Mouse (Mus musculus) ES-Bruce4 (cell line): ENCODE results near the gene Dnah8. TPM values are rescaled to one million over a fixed set of nuclear protein-coding genes. Genes with fewer than 3 reads are reported as not detected.
A peak's percentile ranks its signal among the peaks of the same experiment; 100 is the strongest.

ENCODE experiments used
- H3K27ac ChIP-seq: 2 replicates; pipeline ENCODE4 v1.5.1; 2012; ENCODE audit warnings: low read length, inconsistent platforms; ENCODE audit not compliant: insufficient read depth
- H3K27me3 ChIP-seq: 2 replicates; pipeline ENCODE4 v1.6.1; 2012; ENCODE audit warnings: mild to moderate bottlenecking, low read length, inconsistent platforms; ENCODE audit not compliant: control insufficient read depth, poor library complexity, insufficient read depth, severe bottlenecking
- H3K36me3 ChIP-seq: 2 replicates; pipeline ENCODE4 v1.6.1; 2012; ENCODE audit warnings: inconsistent platforms, mild to moderate bottlenecking, low read length, moderate library complexity; ENCODE audit not compliant: control insufficient read depth, poor library complexity, insufficient read depth, severe bottlenecking
- H3K4me1 ChIP-seq: one replicate; pipeline ENCODE4 v1.8.1; 2011; ENCODE audit warnings: low read length; ENCODE audit not compliant: control insufficient read depth, insufficient read depth
- H3K4me3 ChIP-seq: 2 replicates; pipeline ENCODE4 v1.5.1; 2011; ENCODE audit warnings: low read depth, mild to moderate bottlenecking, low read length
- H3K9ac ChIP-seq: 2 replicates; pipeline ENCODE4 v1.6.1; 2012; ENCODE audit warnings: low read depth, mild to moderate bottlenecking, inconsistent platforms; ENCODE audit not compliant: poor library complexity, severe bottlenecking
- H3K9me3 ChIP-seq: replicated peaks from 2 replicates; pipeline ENCODE4 v1.6.1; 2012; ENCODE audit warnings: mild to moderate bottlenecking, low read length, inconsistent platforms; ENCODE audit not compliant: control insufficient read depth, poor library complexity, insufficient read depth, severe bottlenecking
- CTCF ChIP-seq: IDR thresholded peaks from one replicate; pipeline ENCODE4 v1.8.1; 2011; ENCODE audit warnings: low read depth, low read length
- EP300 ChIP-seq: IDR thresholded peaks from 2 replicates; pipeline ENCODE4 v1.6.1; 2011; ENCODE audit warnings: low read depth, low read length; ENCODE audit not compliant: insufficient read depth
- POLR2A ChIP-seq: IDR thresholded peaks from one replicate; pipeline ENCODE4 v1.8.1; 2011; ENCODE audit warnings: low read length; ENCODE audit not compliant: insufficient read depth
- polyA plus RNA-seq: library from polyadenylated mRNA; stranded (reverse); fragments of >200 nt; gene quantifications from 2 replicates; pipeline ENCODE4 v1.2.4, GENCODE M21; 2011; ENCODE audit warnings: low read depth; ENCODE audit not compliant: missing spikeins, insufficient read depth, insufficient read length

The Dnah8 gene
- polyA plus RNA-seq, 1 experiment, result 25.8 TPM

DNA sequence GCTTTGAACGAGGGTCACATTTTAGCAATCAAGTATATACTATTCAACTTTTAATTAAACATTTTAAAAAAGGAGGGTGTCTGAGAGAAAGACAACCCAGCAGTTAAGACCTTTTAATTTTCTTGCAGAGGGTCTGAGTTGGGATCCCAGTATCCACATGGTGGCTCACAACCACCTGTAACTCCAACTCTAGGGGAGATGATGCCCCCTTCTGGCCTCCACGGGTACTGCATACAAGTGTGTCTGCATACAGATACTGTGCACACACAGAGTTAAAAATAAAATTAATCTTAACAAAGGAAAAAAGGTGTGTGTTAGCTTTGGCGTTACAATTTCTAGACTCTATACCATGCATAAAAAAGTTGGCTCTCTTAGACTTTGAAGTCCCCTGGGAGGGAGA, 90.6 kb downstream of the Dnah8 start:
- Histone ChIP-seq H3K27me3 (no peaks in the 10 kb centered on the region), H3K4me1 (no peaks in the 10 kb centered on the region), H3K4me3 (no peak overlapping the region), H3K27ac (no peak overlapping the region), H3K9me3 (no peaks in the 10 kb centered on the region), H3K9ac (no peak overlapping the region), H3K36me3 (no peaks in the 10 kb centered on the region)
- TF ChIP-seq CTCF, result peak; percentile 70
- no peak for TF ChIP-seq POLR2A
- TF ChIP-seq EP300, result no peak

DNA sequence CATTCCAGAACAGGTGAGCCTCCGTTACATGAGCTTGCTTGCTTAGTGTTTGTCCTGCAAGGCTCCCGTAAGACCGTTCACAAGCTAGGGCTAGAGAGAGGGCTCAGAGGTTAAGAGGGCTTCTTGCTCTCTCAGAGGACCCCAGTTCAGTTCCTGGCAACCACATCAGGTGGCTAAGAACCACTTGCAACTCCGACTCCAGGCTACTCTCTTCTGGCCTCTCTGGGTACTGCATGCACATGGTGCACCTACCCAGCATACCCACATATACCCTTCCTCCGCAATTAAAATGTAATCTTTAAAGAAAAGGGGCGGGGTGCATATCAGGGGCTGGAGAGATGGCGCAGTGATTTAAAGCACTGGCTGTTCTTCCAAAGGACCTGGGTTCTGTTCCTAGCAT, 94.0 kb downstream of the Dnah8 start:
- H3K9ac ChIP-seq, result no peak overlapping the region
- H3K4me1 ChIP-seq, result no peaks in the 10 kb centered on the region
- H3K27ac ChIP-seq, result no peak overlapping the region
- no peak overlapping the region for H3K4me3 ChIP-seq
- H3K9me3 ChIP-seq, result no peaks in the 10 kb centered on the region
- H3K36me3 ChIP-seq, result no peaks in the 10 kb centered on the region
- no peaks in the 10 kb centered on the region for H3K27me3 ChIP-seq
- no peak for TF ChIP-seq POLR2A

DNA sequence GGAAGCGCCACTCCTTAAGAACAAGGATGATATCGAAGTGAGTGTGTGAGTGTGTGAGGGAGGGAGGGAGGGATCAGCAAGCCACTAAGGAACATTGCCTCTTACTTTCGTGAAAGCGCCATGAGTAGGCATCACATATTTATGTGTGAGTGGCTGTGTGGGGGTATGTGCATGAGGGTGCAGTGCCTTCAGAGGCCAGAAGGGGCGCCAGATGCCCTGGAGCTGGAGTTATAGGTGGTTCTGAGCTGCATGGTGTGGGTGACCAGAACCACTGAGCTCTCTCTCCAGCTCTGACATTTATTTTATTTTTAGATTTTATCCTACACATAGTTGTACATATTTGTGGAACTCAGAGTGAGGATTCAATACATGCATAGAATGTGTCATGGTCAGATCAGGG, 94.9 kb downstream of the Dnah8 start:
- no peak overlapping the region for H3K4me3 ChIP-seq
- no peak overlapping the region for H3K9ac ChIP-seq
- H3K4me1 ChIP-seq, result no peaks in the 10 kb centered on the region
- peak; percentile 42 for TF ChIP-seq CTCF
- no peak for TF ChIP-seq POLR2A
- no peak for TF ChIP-seq EP300
- H3K27me3 ChIP-seq, result no peaks in the 10 kb centered on the region
- H3K9me3 ChIP-seq, result no peaks in the 10 kb centered on the region
- H3K27ac ChIP-seq, result no peak overlapping the region
- no peaks in the 10 kb centered on the region for H3K36me3 ChIP-seq

DNA sequence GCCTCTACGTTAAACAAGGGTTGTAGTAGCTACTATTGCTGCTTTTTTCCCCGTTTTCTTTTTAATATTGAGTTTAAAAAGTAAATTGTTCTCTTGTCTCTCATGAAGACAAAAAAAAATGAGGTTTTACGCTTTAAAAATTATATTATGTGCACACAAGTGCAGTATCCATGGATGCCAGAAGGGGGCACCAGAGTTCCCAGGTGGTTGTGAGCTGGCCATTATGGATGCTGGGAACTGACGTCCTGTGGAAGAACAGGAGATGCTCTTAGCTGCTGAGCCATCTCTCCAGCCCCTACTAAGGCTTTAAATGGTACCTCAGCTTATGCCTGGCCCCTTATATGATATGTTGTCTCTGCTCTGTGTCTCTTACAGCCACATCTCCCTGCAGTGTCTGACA, 103.6 kb downstream of the Dnah8 start:
- H3K4me1 ChIP-seq, result no peaks in the 10 kb centered on the region
- no peaks in the 10 kb centered on the region for H3K36me3 ChIP-seq
- peak; percentile 70 for TF ChIP-seq CTCF
- no peak for TF ChIP-seq EP300
- TF ChIP-seq POLR2A, result no peak
- H3K4me3 ChIP-seq, result no peak overlapping the region
- no peak overlapping the region for H3K27ac ChIP-seq
- H3K9me3 ChIP-seq, result no peaks in the 10 kb centered on the region
- H3K9ac ChIP-seq, result no peak overlapping the region
- no peaks in the 10 kb centered on the region for H3K27me3 ChIP-seq

DNA sequence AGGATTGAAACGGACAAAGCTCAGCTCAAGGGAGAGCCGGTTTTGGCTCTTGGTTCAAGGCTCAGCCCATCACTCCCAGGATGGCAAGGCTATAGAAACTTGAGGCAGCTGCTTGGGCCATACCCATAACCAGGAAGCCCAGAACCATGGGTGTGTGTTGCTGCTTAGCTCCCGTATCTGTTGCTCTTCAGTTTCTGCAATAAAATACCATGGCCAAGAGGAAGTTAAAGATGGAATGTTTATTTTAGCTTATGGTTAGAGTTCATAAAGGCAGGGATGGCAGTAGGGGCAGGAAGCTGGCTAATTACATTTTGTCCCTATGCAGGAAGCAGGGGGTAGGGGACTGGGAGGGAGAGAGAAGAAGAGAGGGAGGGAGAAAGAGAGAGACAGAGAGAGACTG, 108.6 kb downstream of the Dnah8 start:
- TF ChIP-seq CTCF (no peak), POLR2A (no peak), EP300 (no peak)
- Histone ChIP-seq H3K27ac (no peak overlapping the region), H3K36me3 (no peaks in the 10 kb centered on the region), H3K27me3 (no peaks in the 10 kb centered on the region), H3K9ac (no peak overlapping the region), H3K9me3 (peaks cover 3% of the 10 kb centered on the region; the same call in 1 of the 2 replicates), H3K4me3 (no peak overlapping the region), H3K4me1 (no peaks in the 10 kb centered on the region)

DNA sequence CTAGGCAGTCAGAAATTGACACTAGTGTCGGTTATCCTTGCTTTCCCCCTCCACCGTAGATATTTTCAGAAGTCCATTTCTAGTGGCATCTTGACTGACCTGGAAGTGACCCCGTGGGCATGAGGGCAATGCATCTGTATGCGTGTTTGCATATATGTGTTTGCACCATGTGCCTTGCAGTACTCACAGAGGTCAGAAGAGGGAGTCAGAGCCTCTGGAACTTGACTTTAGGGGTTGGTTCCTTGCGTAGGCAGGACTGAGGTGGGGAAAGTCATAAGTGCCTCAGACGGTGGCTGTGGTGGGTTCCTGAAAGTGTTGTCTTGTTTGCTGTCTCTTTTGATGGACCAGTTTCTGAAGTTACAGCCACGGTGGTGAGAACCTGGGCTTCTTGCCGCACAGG, 110.6 kb downstream of the Dnah8 start:
- Histone ChIP-seq H3K9ac (no peak overlapping the region), H3K27ac (no peak overlapping the region), H3K4me3 (no peak overlapping the region), H3K27me3 (no peaks in the 10 kb centered on the region), H3K36me3 (no peaks in the 10 kb centered on the region), H3K4me1 (no peaks in the 10 kb centered on the region), H3K9me3 (peaks cover 3% of the 10 kb centered on the region; the same call in 1 of the 2 replicates)
- TF ChIP-seq CTCF (no peak), POLR2A (no peak), EP300 (no peak)

DNA sequence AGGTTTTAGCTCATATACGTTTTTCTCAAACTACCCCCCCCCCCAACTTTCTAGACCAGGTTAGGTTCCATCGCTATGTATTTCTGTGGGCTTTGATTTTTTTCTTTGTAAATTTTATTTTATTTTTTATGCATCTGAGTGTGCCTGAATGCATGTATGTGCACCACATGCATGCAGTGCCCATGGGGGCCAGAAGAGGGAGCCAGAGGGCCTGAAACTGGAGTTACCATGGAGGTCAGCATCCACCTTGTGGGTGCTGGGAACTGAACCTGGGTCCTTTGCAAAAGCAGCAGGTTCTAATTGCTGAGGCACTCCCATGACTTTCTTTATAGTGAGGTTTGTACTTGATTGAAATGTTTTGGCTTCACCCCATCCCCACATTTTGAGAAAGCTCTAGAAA, 111.3 kb downstream of the Dnah8 start:
- Histone ChIP-seq H3K27me3 (no peaks in the 10 kb centered on the region), H3K9me3 (peaks cover 3% of the 10 kb centered on the region; the same call in 1 of the 2 replicates)
- TF ChIP-seq EP300, result no peak
- TF ChIP-seq POLR2A, result no peak
- TF ChIP-seq CTCF, result peak; percentile 12

More for the DNA sequence above, 111.3 kb downstream of the Dnah8 start:
- no peaks in the 10 kb centered on the region for H3K36me3 ChIP-seq
- no peak overlapping the region for H3K27ac ChIP-seq
- no peak overlapping the region for H3K4me3 ChIP-seq
- no peak overlapping the region for H3K9ac ChIP-seq
- H3K4me1 ChIP-seq, result no peaks in the 10 kb centered on the region
